Mouse (Mus musculus) E14TG2a.4 (cell line): ENCODE results near the gene Polr2a.

Source experiments
- CTCF ChIP-seq: conservative IDR thresholded peaks from 2 replicates; pipeline ENCODE4 v1.5.1; 2014; ENCODE audit warnings: low read length
- NANOG ChIP-seq: IDR thresholded peaks from 2 replicates; pipeline ENCODE4 v1.6.1; 2014; ENCODE audit warnings: borderline replicate concordance, low read length, mixed read lengths

- TF ChIP-seq CTCF (peak; percentile 17), NANOG (no peak)
Observed at GRCm38 (mm10) chr11:69763551-69763950, 5.1 kb upstream of the Polr2a start.
